Mouse (Mus musculus) CD4-positive, CD25-positive, alpha-beta regulatory T cell, adult 4 months (primary cell): Measurements from ENCODE around the gene Lpp. TPM values are rescaled to one million over a fixed set of nuclear protein-coding genes. Genes with fewer than 3 reads are reported as not detected.

Experiments
- ATAC-seq: one replicate; pipeline ENCODE4 v1.8.0; 2017
- polyA plus RNA-seq, 2 experiments: library from polyadenylated mRNA; unstranded; fragments of 100-300 nt; shearing (Covaris generic); gene quantifications; one replicate each; pipeline ENCODE4 v1.2.1; 2017

Gene Lpp
- polyA plus RNA-seq, 2 experiments from 2014 or later = 22.3 to 28.2 TPM

DNA sequence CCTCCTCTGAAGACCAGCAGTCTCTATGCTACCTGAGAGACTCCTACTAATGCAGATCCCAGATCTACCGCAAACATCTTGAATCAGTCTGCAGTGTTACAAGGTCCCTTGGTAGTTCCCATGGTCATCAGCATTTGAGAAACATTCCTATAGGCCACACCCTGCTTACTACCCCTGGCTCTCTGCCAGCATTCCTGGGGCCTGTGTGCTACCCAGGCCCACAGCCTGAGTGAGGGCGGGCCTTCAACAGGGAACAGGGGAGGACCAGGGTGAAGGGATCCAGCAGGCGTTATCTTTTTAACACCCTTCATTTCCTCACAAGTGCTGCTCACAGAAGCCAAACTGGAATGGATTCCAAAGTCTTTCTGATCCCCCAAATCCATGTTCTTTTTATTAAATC, 173.0 kb downstream of the Lpp start:
- no peak for ATAC-seq

DNA sequence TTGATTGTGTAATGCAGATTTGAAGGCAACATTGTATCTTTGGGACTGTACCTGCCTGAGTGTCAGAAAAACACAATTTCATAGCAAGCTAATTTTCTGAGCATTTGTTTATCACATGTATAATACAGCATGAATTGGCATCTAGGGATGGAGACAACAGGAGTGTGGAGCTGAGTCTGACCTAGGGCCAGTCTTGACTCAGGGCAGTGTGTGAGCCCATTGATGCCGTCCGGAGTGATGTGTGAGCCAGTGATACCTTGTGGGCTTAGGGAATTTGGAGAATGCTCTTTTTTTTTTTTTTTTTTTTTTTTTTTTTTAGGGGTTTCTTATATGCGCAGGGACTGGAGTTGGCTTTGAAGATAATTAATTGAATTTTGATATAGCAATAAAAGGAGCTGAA, 174.3 kb downstream of the Lpp start:
- no peak for ATAC-seq

DNA sequence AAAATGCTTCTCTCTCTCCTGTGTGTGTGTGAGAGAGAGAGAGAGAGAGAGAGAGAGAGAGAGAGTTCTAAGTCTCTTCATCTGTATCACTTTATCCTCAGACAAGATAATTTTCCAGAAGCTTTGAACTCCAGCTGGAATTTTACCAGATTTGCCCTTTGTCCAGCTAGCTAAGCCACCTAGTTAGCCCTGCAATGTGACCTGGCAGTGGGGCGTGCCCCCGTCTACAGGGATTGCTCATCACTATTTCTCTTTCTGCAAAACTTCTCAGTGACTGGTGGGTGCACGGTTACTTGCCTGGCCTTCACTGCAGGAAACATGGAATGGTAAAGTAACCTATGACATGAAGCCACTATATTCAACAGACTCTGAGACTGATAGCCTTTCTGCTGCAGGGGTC, 174.8 kb downstream of the Lpp start:
- ATAC-seq = no peak

DNA sequence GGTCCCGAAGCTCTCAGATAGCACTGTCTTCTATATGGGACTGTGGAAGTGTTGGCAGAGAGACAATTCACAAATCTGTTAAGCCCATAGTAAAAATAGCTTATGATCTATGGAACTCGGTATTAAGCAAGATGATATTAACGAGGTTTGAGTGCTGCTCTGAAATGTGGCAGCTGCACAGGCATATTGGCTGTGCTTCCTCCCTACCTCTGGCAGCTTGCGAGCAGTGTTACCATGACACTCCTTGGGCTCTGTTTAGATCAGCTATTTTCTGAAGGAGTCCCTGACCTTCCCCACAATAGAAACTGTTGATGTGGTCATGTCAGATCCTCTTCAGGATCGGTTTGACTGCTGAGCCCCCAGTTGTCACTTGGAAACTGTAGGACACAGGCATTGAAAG, 176.4 kb downstream of the Lpp start:
- ATAC-seq = no peak

DNA sequence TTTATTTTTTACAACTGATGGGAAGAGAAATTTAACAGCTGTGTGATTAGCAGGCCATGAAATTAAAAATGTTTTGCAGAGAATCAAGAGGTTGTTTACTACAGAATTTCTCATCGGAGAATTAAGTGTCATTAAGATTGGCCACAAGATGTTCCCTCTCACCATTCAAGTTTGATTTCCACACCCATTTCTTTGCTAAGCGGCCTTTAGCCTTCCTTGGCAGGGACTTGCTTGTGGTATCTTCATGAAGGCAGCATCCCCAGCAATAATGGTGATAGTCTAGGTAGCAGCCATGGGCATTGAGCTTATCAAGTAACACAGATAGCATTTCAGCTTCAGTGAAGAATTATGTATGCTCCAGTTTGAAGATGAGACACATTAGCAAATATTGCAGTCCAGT, 183.7 kb downstream of the Lpp start:
- no peak for ATAC-seq

DNA sequence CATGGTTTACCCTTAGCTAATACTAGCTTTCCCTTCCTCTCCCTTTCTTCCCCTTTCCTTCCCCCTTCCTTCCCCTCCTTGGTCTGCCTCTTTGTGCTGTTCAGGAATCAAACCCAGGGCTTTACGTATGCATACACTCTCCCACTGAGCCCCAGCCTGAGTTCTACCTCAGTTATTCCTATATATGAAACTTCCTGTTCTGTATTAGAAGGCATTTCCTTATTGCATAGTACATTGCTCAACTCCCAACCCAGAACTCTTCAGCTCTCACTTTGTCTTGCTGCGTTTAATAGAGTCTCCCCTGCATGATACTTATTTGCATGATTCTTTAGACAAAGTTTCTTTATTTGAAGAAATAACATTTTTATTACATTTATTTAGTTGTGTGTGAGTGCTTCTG, 184.5 kb downstream of the Lpp start:
- no peak for ATAC-seq

DNA sequence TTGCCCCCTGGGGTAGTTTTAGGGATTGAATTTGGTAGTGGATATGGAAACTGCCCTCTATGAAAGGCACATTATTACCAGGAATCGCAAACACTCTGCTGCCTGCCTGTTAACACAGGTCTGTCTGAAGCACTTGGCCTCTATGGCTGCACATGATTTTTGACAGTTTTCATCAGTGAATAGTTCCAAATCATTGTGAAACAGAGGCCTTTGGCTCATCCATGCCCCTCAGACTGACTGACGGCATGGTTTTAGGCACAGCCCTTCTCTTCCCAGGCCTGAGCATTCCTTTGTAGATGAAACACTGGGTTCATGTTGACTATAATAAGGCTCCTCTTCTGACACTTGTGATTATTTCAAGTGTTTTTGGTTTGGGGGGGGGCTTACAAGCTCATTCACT, 189.5 kb downstream of the Lpp start:
- ATAC-seq = no peak

DNA sequence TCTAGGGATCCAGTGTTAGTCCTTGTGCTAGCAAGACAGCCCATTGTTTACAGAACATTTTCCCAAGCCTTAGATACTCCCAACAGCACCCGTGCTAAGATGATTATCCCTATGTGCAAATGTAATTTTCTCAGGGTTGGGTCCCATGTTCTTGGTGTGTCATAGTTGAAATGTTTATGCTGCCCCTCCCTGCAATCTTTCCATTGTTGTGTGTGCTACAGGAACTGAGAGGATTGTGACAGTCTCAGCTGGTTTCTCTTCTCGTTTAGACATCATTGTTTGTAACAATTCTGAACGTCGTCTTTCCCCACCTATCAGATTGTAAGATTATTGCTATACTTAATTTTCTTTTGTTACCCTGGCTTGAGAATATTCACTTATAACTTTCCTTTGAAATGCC, 200.2 kb downstream of the Lpp start:
- ATAC-seq = peak; percentile 74

DNA sequence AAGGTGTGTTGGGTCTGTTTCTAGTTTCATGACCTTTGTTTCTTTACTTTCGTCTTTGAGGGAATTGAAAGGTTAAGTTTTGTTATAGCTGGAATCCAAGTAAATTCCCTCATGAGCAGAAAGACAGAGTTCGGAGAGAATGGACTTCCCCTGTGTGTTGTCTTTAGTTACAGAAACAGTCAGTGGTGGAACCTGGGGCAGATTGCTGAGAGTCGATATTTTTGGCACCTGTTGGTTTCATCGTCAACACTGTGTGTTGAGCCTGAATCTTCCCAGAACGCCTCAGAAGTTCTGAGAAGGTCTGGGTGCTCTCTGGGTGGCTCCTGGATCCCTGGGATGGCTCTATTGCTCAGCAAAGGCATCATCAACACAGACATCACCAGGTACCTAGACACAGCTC, 201.2 kb downstream of the Lpp start:
- ATAC-seq = no peak

DNA sequence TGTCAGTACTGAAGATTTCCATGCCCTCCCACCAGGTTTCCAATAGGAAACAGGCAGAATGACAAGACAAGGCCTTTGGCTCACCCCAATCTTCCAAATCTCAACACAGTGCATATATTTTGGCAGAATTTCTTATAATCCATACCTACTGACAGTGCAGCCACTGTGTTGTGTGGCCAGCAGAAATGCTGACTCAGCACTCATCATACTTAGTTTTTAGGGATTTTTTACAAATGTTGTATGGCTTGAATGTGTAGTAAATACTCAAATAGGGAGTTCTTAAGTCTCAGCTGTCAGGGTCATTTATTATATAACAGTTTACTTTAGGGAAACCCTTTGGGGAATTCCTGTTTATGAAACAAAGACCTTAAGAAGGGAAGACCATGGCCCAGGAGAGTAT, 202.2 kb downstream of the Lpp start:
- ATAC-seq = no peak

DNA sequence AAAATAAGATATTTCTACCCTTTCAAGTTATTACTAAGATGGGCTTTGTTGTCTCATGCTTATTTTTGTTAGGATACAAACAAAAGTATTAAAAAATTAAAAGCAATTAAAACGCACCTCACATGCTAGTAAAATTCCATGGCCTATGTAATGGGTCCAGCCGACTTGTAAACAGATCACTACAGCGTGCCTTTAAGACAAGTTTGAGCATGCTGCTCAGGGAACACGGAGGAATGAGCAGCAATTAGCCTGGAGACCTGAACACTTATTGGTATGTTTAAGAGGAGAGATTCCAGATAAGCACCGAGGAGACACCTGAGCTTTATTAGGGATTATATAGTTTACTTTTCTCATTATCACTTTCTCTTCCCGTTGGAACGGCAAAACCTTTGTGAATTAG, 205.3 kb downstream of the Lpp start:
- ATAC-seq = no peak

DNA sequence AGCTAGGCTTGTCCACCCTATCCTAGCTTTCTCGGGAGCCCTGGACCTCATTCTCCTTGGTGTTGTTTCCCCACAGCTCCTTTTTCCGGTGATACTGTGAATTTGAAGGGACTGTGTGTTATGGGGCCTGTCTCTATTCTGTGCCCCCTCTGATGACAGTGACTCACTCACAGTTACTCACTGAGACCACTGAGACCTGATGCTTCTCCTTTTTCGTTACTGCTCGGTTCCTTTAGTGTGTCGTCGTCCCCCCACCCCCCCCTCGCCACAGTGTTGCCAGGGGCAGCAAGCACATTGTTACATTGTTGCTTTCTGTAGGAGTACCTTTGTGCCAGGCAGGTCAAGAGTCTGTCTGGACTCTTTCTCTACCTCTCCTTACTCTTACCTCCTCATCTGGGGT, 206.5 kb downstream of the Lpp start:
- ATAC-seq = no peak

DNA sequence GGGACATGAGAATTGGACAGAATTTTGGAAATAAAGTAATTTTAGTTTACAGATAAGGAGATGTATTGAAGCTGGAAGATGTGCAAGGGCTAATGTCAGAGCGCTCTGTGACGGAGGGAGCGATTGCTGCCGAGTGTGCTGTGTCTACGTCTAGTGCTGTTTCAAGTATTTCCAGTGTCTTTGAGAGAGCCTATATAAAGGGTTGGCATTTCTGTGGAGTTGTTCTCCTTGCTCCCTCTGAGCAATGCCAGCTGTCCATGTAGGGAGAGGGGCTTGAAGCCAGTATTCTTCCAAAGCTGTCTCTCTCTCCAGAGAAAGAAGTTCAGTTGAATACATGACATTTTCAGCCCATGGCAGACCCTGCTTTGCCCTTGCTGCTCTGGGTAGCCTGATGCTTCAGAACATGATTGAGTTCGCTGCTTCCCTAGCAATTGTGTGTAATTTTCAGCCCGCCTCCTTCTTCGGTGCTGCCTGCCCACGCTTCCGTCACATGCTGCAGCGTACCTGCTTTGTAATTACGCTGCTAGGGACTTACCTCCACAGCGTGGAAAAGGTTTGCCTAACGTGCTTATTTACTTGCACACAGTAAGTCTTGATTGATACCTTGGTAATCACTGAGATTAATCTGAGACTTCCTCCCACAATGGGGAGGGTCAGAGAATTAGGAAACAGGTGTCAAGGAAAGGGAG, 207.1 kb downstream of the Lpp start:
- ATAC-seq = peak; percentile 70

DNA sequence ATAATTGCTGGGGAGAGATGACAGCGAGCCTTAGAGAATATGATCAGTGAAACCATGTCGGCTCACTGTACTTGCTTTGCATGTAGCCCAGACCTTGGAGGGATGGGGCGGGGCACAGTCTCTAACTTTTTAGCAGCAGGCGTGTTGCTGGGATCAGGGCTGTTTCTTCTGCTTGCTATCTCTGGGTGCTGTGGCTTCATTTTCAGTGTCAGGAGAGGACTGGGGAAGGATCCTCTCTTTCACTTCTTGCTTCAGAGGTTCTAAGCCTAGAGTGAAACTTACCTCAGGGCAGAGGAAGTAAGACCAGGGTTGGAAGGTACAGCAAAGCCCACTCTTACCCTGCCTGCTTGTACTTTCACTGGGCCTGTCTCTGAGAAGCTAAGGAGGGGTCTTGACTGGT, 210.0 kb downstream of the Lpp start:
- ATAC-seq = no peak

DNA sequence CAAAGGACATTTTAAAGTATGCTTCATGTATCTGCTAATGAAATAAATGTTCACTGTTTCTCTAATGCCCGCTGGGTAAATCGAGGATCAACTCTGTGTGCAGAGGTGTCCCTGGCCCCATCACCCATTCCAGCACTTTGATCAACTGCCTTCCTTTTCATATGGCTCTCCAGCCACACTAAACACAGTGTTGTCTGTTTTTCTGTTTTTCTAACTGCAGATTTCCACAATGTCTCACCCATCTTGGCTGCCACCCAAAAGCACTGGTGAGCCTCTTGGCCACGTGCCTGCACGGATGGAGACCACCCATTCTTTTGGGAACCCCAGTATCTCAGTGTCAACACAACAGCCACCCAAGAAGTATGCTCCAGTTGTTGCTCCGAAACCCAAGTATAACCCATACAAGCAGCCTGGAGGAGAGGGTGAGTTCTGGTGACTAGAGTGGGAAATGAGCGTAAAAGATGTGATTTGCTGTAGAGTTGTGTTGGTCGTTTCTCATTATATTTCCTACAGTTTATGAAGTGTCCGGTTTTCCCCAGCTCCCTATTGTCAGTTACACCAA, 214.7 kb downstream of the Lpp start:
- ATAC-seq = no peak

DNA sequence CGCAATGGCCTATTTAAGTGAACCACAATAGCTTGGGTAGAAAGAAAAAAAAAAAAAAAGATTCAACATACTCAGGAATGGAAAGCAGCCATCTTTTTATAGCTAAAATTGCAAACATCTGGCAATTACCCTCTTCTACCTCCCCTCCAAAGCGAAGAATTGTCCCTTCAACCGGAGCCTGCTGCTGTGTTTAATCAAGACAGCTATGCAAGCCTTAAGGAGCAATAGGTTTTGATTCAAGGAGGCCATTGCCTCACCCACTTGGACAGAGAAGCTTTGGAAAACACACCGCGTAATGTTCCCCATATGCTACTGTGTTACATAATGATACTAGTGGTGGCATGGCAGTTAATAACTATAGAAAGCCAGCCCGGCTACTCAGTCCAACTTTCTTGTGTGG, 226.2 kb downstream of the Lpp start:
- no peak for ATAC-seq

DNA sequence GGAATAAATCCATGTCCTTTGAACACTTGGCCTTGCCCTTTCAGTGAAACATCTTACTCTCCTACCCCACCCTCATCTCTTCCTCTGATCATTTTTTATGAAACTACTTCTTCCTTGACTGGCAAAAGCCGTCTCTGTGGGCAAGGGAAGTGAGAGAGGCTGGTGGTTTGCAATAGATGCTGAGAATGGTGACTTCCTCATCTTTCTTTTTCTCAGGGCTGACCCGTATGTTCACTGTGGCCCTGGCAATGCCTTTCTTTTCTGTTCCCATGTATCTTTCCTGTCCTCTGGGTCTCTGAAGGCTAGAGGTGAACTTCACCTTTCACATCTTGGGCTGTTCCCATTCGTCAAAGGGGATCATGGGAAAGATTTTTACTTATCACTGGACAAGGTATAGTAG, 226.7 kb downstream of the Lpp start:
- ATAC-seq = no peak

DNA sequence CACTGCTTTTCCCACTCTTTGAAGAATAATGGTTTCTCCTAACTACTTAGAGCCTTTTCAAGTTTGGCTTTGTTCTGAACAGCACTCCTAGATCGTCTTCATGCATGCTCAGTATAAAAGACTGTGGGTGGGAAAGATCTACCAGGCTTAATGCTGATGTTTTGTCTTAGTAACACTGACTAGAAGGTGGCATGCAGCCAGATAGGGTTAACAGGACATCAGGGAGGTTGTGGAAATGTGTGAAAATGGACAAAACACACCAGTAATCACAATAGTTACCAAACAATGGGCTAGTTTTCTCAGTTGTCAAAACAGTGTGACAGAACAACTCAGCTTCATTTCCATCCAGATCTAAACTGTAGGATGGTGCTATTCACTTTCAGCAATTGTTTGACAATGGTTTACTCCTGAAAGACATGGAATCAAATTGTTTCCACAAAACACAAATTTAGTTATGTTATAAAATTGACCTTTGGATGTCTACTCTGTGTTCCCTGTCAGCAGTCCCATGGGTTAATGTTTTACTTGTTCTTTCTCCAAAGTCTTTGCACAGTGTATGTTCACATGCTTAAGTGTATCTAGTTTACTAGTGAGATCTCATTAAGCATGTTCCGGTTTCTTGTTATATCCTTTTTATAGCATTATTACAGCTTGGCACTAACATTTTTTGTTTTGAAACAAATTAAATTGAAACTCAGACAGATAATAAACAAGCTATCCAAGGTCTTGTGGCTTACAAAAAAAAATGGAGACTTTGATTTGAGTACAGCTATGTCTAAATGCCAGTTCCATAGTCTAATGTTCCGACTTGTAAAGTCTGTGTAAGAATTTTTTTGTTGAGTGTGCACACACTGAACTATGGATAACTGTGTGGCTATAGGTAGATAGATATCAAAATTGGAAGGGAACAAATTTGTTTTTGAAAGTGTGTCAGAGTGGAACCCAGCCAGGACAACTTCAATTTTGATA, 229.2 kb downstream of the Lpp start:
- ATAC-seq = no peak

DNA sequence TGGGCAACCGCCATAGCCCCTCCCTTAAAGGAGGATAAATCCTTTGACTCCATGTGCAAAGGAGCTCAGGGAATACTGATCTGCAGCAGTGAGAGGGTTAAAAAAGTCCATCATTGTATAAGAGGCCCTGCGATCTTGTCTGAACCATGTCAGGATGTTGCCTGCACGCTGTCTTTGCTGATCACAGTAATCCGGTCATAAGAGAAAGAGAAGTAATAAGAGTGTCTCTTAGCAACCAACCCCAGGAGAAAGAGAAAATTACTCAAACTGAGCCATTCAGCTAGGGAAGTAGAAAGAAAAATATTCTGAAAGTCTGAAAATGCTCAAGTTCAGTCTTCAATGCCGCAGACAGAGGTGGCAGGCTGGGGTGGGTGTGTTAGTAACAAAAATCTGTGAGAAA, 231.0 kb downstream of the Lpp start:
- peak; percentile 55 for ATAC-seq

DNA sequence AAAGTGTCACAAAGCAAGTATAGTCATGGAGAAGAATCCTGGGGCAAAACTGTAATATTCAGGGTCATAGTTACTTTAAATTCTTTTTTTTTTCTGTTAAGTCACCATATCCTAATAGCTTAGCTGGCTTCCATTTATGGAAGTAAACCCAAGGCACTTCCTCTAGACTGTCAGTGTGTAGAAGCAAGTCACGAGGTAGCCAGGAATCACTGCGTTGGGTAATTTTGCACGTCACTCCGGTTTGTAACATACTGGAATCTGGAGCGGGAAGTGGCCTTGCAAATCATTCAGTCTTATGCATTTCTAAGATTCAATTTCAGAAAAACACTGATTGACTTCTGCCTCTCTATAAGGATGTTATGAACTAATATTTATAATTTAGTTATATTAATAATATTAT, 232.3 kb downstream of the Lpp start:
- no peak for ATAC-seq

DNA sequence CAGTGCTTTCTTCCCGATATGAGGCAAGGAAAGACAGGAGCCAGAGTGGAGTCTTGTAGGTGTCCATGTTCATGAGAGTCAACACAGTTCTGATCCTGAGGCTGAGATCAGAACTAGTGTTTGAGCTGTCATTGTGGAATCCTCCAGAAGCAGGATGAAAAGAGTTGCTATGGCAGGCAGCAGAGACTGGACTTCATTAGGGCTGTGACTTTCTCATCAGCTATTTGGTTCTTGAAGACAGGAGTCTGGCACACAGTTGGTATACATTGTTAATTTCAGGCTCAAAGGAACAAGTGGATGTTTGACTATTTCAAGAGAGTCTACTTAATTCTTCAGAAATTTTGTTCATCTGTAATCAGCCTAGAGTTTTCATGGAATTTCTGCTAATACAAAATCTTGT, 235.5 kb downstream of the Lpp start:
- ATAC-seq = no peak

DNA sequence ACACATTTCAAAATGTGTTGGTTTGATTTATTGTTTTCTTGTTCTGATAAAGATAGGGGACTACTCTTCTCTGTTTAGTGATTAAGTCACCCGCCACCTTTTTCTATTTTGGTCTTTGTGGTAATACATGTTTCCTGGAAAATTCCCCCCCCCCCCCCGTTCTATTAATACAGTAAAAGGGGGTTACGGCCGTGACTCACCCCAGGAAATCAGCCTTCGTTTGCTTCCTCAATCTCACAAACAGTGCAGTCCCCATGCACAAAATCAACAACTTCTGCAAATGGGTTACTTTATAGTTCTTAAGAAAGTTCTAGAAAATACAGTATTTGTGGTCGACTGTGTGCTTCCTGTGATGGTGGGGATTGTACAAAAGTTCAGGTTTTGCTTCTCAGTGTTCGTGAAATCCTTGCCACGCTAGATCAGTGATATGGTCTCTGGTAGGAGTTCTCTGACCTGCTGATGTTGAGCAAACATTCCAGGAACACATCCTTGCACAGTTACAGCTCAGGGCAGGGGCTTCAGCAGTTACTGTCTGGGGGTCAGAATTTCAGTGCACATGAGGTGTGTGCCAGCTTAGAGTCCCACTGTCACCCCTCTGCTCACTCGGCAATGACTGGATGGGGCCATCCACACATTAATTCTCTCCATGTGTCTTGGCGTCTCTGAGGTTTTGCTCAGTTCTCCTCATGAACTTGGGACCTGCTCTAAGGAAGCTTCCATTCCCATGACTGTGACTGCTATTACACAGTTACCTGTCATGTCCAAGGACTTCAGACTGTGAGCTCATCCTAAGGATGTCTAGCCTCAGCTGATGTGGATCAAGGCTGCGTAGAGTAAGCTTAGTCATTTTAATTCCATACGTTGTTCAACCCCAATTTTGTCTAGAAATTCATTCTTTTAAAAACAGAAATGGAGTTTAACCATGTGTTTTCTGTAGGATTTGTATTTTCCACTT, 236.2 kb downstream of the Lpp start:
- ATAC-seq = peak; percentile 88
